Mouse (Mus musculus): ENCODE measurements around the gene AL731706.1.
A peak's percentile ranks its signal among the peaks of the same experiment; 100 is the strongest.
"Not testable (repeated sequence)": the region's sequence is repeated elsewhere in the genome, so short reads cannot be mapped to it uniquely, and the experiment has no call there.

AL731706.1 gene

GRCm38 (mm10) chr2:136891068-136891950 lies at the start of gene AL731706.1, which contains the start of the genes Slx4ip and Mkks:
AL731706.1 (minus strand) TSS chr2:136891389.
Slx4ip (plus strand) TSS chr2:136891218.
Mkks (minus strand) TSS chr2:136891389.
- peak; percentile 99 for DNase-seq (ENCODE audit: low spot score)

GRCm38 (mm10) chr2:136938249-136938648 lies 47.1 kb upstream of the AL731706.1 start:
- no peak for DNase-seq (ENCODE audit: low spot score)

- no peak for DNase-seq (ENCODE audit: low spot score)
Observed at GRCm38 (mm10) chr2:136936391-136937288, 45.5 kb upstream of the AL731706.1 start.

- peak; percentile 45 for DNase-seq (ENCODE audit: low spot score)
Observed at GRCm38 (mm10) chr2:136921003-136921408, 29.8 kb upstream of the AL731706.1 start.

GRCm38 (mm10) chr2:136920257-136920993 lies 29.2 kb upstream of the AL731706.1 start:
- DNase-seq (ENCODE audit: low spot score): no peak

GRCm38 (mm10) chr2:136919433-136919832 lies 28.2 kb upstream of the AL731706.1 start:
- no peak for DNase-seq (ENCODE audit: low spot score)

- peak; percentile 45 for DNase-seq (ENCODE audit: low spot score)
Observed at GRCm38 (mm10) chr2:136914334-136914902, 23.2 kb upstream of the AL731706.1 start.

GRCm38 (mm10) chr2:136913021-136913420 lies 21.8 kb upstream of the AL731706.1 start:
- no peak for DNase-seq (ENCODE audit: low spot score)

GRCm38 (mm10) chr2:136911958-136912411 lies 20.8 kb upstream of the AL731706.1 start:
- DNase-seq (ENCODE audit: low spot score): no peak

GRCm38 (mm10) chr2:136909298-136909697 lies 18.1 kb upstream of the AL731706.1 start:
- no peak for DNase-seq (ENCODE audit: low spot score)

- DNase-seq (ENCODE audit: low spot score): no peak
Observed at GRCm38 (mm10) chr2:136908596-136908995, 17.4 kb upstream of the AL731706.1 start.

- peak; percentile 57 for DNase-seq (ENCODE audit: low spot score)
Observed at GRCm38 (mm10) chr2:136896131-136896530, 4.9 kb upstream of the AL731706.1 start.

- DNase-seq (ENCODE audit: low spot score): no peak
Observed at GRCm38 (mm10) chr2:136894494-136894893, 3.3 kb upstream of the AL731706.1 start.

- DNase-seq (ENCODE audit: low spot score): peak; percentile 97
Observed at GRCm38 (mm10) chr2:136891951-136892371, 772 bp upstream of the AL731706.1 start.

GRCm38 (mm10) chr2:136890716-136891067 lies 497 bp downstream of the AL731706.1 start:
- DNase-seq (ENCODE audit: low spot score): not testable (repeated sequence)

- peak; percentile 26 for DNase-seq (ENCODE audit: low spot score)
Observed at GRCm38 (mm10) chr2:136886846-136887245, 4.3 kb downstream of the AL731706.1 start.

- no peak for DNase-seq (ENCODE audit: low spot score)
Observed at GRCm38 (mm10) chr2:136885579-136885978, 5.6 kb downstream of the AL731706.1 start, which contains the start of gene AL731706.2. AL731706.2 (minus strand) TSS chr2:136885679.

- no peak for DNase-seq (ENCODE audit: low spot score)
Observed at GRCm38 (mm10) chr2:136854543-136855388, 36.4 kb downstream of the AL731706.1 start.

GRCm38 (mm10) chr2:136850366-136850765 lies 40.8 kb downstream of the AL731706.1 start:
- DNase-seq (ENCODE audit: low spot score): no peak

GRCm38 (mm10) chr2:136837994-136838393 lies 53.2 kb downstream of the AL731706.1 start:
- DNase-seq (ENCODE audit: low spot score): no peak
